Mouse (Mus musculus) testis, adult 2 months (tissue): ENCODE data around the gene Eva1b.

Experiments
- CTCF ChIP-seq: fragments of 200-500 bp; IDR thresholded peaks from 2 replicates; pipeline ENCODE4 v1.5.1; 2012; ENCODE audit warnings: low read depth, mild to moderate bottlenecking, inconsistent platforms, low read length, moderate library complexity; ENCODE audit not compliant: control insufficient read depth, insufficient read depth, insufficient replicate concordance
- POLR2A ChIP-seq: fragments of 200-500 bp; IDR thresholded peaks from 2 replicates; pipeline ENCODE4 v1.6.1; 2012; ENCODE audit warnings: low read depth, mild to moderate bottlenecking, inconsistent platforms, low read length, moderate library complexity; ENCODE audit not compliant: control insufficient read depth

DNA sequence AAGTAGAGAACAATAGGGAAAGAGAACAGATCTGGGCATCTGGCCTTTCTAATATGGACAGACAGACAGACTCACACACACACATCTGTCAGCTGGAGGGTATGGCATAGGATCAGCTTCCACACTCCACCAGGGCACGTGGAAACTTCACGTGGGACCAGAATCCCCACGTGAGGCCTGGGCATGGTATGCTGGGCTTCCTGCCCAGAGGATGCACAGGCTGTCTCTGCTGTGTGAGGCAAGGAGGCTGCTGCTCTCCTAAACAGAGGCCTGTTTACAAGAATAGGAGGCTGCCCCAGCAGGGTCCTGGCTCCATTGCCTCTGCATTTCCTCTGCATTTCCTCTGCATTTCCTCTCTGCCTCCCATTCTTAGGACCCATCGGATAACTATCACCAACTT lies 12.9 kb upstream of the Eva1b start:
- TF ChIP-seq POLR2A, result no peak
- no peak for TF ChIP-seq CTCF
